Mouse (Mus musculus) myocyte (in vitro differentiated cells): ENCODE measurements around the gene Ddx18.

Source experiments
- CEBPB ChIP-seq: IDR thresholded peaks from 2 replicates; pipeline ENCODE4 v1.6.1; 2011; ENCODE audit warnings: mild to moderate bottlenecking, moderate library complexity; ENCODE audit not compliant: poor library complexity, insufficient read depth, severe bottlenecking
- E2F4 ChIP-seq: IDR thresholded peaks from one replicate; pipeline ENCODE4 v1.6.1; 2011; ENCODE audit warnings: mild to moderate bottlenecking, control low read depth, moderate library complexity; ENCODE audit not compliant: insufficient read depth
- MAX ChIP-seq: IDR thresholded peaks from one replicate; pipeline ENCODE4 v1.6.1; 2011; ENCODE audit warnings: low read depth, mild to moderate bottlenecking, control low read depth
- MYOG ChIP-seq, 3 experiments: IDR thresholded peaks; one replicate each; pipeline ENCODE4 v1.6.1; 2011; ENCODE audit warnings: control low read depth in 2 of 3, low read depth in 2 of 3, mild to moderate bottlenecking in 2 of 3; ENCODE audit not compliant: insufficient read length in 2 of 3, control insufficient read depth in 1 of 3, insufficient read depth in 1 of 3
- POLR2A ChIP-seq: IDR thresholded peaks from one replicate; pipeline ENCODE4 v1.6.1; 2011; ENCODE audit warnings: low read depth, mild to moderate bottlenecking, control low read depth, moderate library complexity; ENCODE audit not compliant: insufficient read length
- POLR2AphosphoS2 ChIP-seq: IDR thresholded peaks from one replicate; pipeline ENCODE4 v1.6.1; 2011; ENCODE audit warnings: low read depth, control low read depth; ENCODE audit not compliant: insufficient read length
- REST ChIP-seq: IDR thresholded peaks from one replicate; pipeline ENCODE4 v1.6.1; 2011; ENCODE audit warnings: mild to moderate bottlenecking, control low read depth, moderate library complexity; ENCODE audit not compliant: insufficient read depth, insufficient read length
- TCF12 ChIP-seq: IDR thresholded peaks from one replicate; pipeline ENCODE4 v1.6.1; 2011; ENCODE audit warnings: mild to moderate bottlenecking, control low read depth; ENCODE audit not compliant: poor library complexity, insufficient read depth, severe bottlenecking
- USF1 ChIP-seq: IDR thresholded peaks from one replicate; pipeline ENCODE4 v1.6.1; 2011; ENCODE audit warnings: low read depth, mild to moderate bottlenecking, control low read depth, moderate library complexity

GRCm38 (mm10) chr1:121548667-121549066, 19.1 kb downstream of the Ddx18 start:
- TF ChIP-seq POLR2A (no peak), E2F4 (no peak), CEBPB (no peak), REST (no peak), MAX (no peak), TCF12 (no peak), POLR2AphosphoS2 (no peak), MYOG (IDR thresholded peaks at IDR 0.05; ENCODE audit: control insufficient read depth in 1 of 3, insufficient read depth in 1 of 3, insufficient read length in 2 of 3, low read depth in 2 of 3) (no peak), USF1 (no peak)
